Mouse (Mus musculus) spleen, postnatal 10 days (tissue): ENCODE measurements around the gene Olfr453.

Experiments used
- DNase-seq, 2 experiments: peaks; one replicate each; pipeline ENCODE4 v3.0.0; 2021 to 2022; ENCODE audit warnings: low spot score in 2 of 2

The Olfr453 gene

DNA sequence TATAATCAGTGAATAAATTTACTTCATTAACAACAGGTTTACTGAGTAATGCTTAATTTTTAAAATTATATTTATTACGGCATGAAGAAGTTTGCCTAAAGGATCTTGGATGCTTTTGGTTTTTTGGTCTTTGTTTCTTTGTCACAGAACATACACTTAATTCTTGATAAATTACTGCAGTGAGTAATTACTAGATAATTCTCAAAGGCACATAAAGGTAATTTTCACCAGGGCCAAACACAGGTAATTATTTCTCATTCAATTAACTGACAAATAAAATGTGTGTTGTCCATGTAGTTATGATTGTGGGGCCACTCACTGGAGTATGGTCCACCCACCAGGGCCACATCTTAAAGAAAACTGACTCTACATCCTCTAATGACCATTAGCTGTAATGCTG lies at the start of gene Olfr453:
Olfr453 (plus strand) TSS at position 301 of the 400 bp plus-strand sequence.
- no peak for DNase-seq

DNA sequence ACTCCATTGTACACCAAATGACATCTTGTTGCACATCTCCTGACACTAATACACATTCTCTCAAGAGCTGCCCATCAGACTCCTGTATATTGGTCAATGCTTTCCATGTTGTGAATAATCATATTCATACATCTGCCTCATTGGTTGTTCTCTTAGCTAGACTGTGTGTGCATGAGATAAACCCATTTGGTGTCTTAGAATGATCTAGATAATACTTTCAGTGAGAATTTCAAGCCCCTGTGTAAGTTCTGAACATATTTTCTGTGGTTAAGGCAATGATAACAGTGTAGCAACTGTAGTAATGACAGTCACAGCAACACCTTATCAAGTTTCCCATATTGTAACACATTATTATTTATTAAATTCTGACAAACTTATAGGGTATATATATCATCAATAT lies 49.4 kb upstream of the Olfr453 start:
- no peak for DNase-seq

DNA sequence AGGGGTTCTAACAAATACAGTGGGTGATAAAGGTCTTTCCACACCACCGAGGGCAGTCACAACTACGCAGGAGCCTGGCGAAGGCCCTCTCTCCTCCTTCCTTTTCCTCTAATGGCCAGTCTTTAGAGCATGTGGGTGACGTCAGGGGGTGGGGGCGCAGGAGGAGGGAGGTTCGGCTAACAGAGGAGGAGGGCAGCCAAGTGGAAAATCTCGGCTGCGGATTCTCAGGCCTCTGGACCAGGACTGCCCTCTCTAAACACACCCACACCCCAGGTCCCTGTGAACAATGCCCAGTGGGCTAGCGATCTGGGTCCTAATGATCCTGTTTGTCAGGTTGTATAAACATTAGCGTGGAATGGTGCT lies 47.0 kb upstream of the Olfr453 start:
- peak in 1 of 2 experiments; percentile 29 for DNase-seq

DNA sequence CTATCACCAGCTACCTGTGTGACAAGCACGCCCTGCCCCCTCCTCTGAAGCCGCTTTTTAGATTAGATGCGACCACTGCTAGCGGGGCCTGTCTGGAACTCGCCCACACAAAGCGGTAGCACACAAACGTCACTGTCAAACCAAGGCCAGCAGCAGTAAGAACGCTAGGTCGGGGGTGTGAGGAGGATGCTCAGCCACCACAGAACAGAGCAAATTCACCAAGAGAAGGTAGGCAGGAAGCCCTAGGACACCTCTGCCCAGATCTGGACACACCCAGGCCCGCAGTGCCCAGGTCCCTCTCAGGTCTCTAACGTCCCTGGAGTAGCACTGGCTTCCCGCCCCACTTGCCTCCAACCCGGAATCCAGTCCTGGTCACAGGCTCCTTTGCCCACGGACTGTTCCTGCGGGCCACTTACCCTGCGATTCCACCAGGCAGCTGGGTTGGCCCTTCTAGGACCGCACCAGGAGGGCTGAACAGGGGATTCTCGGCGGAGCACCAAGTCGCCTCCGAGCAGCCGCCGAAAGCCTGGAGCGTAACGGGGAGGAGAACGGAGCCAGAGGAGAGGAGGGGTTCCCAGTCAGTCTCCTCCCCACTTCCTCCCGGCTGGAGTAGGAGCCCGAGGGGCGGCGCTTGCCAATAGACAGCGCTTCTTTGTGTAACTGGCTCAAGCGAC lies 46.5 kb upstream of the Olfr453 start:
- peak in 1 of 2 experiments; percentile 18 for DNase-seq

DNA sequence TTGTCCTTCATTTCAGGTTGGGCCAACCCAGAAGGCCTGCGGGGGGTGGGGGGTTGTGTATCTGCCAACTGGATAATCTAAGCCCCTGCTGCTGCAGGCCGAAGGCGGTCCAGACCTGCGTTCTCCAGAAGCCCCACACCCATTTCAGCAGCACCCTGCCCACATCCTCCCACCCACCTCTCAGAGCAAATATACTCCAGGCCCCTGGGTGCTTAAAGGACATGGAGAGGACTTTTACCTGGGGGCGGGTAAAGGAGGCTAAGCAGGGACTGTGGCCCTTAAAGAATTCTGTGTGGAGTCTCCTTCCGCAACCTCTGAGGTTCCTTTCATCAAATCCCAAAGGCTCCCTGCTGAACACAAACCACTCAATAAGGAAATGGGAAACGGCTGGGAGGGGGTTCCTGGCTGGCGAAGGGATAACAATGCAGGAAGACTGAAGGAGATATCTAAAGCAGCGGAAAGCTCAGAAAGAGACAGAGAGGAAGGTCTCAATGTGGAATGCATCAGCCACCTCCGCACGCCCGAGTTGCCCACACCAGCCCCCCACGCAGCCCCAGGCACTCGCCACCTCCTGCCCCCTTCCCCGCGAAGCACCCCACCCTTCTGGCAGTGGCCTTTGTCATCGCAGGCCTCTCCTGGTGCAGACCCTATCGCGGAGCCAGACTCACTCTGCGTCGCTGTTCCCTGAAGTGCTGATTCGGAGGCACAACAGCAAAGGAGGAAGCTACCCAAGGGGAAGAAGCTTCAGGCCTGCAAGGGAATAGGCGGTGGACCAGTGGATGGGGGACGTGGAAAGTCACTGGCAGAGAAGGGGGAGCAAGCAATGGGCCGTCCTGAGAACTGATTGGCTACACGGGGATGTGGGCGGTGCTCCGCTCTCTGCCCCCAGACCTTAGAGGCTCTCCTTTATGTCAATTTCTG lies 29.6 kb upstream of the Olfr453 start, which contains the start of gene Tcaf1:
Tcaf1 (minus strand) TSS at position 798 of the 921 bp plus-strand sequence.
- peak in 1 of 2 experiments; percentile 20 for DNase-seq

DNA sequence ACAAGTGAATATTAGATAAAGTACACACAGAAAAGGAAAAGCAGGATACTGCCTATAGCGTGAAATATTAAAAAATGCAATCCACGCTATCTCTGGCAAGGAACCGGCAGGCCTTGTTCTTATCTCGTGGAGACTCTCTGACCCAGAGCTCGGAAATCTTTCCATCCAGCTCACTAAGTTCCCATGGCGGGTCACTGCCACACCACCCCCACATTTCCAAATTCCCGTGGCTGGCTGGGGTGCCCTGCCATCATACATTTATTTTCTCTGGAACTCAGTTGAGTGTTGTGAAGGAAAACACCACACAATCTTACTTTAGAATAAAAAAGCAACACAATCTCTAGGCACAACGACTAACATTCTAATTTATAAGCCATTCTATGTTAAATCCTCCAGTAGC lies 24.5 kb upstream of the Olfr453 start:
- DNase-seq: no peak

DNA sequence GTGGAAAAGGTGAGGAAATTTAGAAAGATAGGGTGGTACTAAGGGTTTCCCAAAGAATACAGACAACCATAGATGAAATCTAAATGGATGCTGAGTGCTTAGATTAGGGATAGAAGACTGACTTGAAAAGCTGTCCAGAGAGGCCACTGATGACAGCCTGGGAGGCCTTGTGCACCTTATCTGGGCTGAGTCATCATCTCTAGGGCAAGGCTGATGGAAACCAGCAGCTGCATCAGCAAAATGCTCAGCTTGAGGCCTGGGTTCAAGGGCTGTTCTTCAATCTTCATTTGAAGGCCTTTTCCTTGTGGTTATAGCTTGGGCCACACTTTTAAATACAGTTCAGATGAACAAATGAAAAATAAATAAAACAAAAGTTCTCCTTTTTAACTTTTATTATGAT lies 21.2 kb upstream of the Olfr453 start:
- DNase-seq: no peak

DNA sequence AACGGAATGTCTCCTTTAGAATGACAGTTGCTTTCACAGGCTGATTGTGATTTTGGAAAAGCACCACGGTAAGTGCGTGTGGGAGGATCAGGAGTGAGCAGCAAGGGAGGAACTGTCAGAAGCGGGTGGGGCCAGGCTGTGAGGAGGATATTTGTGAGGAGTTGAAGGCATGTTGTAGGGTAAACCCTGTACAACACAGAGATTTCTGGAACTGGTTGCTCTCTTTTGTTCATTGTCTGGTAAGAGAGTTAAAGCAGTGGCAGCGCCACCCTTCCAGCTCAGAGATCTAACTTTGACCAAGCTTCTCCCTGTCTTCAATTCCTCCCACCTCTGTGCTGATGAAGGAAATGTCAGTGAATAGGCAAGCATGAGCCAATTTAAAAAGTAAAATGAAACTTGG lies 3.1 kb downstream of the Olfr453 start:
- no peak for DNase-seq

DNA sequence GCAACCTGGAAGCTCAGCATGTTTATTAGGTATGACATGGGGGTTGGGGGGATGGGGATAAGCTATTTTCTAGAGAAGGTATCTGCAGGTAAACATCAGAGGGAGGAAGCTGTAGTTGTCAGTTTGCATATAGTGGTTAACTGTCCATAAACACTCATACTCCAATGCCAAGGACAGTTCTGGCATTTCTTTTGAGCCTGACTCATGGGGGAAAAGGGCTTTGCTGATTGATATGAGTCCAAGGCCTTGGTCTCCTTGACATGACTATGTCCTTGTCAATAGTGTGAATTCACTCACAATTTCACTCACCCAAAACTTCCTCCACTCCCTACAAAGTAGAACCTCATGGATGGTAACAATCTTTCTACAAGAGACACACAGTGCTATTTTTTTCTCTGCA lies 8.7 kb downstream of the Olfr453 start:
- DNase-seq: no peak

DNA sequence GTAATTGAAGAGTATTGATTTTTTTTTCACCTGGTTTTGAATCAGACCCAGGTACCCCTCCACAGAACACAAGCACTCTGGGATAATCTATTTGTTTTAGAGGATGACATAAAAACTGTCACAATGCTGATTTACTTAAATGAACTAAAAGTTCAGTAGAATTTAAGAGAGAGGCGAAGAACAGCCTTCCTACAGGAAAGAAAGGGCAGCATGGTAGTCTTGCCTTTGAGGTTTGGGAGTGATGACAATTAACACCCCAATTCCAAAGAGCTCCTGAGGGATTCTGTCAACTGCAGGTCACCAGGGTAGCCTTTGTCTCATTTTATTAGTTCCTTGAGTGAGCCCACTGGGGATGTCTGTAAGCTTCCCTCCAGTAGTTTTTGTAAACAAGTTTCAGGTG lies 16.9 kb downstream of the Olfr453 start, which contains the start of gene Olfr38:
Olfr38 (plus strand) TSS at position 301 of the 400 bp plus-strand sequence.
- no peak for DNase-seq

DNA sequence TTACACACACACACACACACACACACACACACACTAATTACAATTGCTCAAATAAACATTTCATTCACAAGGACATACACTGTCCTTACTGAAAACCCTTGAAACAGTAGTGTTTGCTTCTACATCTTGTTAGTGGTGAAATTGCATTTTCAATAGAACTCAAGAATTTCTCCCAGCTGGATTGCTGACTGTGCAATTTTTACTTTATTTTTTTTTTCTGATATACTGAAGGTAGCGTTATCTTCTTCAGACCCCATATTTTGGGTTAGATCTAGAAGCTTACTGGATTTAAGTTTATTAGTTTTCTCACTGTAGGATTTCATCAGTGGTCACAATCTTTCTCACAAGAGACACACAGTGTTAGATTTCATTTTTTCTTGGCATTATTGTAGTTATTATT lies 37.9 kb downstream of the Olfr453 start:
- no peak for DNase-seq

DNA sequence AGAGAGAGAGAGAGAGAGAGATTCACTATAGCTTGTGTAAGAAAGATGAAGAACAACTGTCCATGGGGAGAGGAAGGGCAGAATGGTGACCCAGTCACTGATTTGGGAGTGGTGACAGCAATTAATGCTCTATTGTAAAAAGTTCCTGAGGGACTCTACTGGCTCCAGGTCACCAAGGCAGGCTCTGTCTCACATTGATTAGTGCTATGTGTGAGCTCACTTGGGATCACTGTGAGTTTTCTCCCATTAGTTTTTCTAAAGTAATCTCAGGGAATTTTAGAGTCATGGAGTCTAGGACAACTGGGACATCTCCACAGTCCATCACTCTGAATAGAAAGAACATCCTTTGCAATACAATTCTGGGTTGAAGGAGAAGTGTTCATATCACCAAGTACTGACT lies 45.6 kb downstream of the Olfr453 start, which contains the start of gene Olfr452:
Olfr452 (plus strand) TSS at position 301 of the 400 bp plus-strand sequence.
- DNase-seq: no peak

DNA sequence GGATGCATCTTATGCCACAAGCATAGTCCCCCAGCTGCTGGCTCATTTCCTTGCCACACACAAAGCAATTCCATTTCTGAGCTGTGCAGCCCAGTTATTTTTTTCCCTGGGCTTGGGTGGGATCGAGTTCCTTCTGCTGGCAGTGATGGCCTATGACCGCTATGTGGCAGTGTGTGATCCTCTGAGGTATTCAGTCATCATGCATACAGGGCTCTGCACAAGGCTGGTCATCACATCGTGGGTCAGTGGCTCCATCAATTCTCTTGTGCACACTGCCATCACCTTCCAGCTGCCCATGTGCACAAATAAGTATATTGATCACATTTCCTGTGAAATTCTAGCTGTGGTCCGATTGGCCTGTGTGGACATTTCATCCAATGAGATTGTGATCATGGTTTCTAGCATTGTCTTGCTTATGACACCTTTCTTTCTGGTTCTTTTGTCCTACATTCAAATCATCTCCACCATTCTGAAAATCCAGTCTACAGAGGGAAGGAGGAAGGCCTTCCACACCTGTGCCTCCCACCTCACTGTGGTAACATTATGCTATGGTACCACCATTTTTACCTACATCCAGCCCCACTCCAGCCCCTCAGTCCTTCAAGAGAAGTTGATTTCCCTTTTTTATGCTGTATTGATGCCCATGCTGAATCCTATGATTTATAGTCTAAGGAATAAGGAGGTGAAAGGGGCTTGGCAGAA lies 51.2 kb downstream of the Olfr453 start:
- DNase-seq: no peak

DNA sequence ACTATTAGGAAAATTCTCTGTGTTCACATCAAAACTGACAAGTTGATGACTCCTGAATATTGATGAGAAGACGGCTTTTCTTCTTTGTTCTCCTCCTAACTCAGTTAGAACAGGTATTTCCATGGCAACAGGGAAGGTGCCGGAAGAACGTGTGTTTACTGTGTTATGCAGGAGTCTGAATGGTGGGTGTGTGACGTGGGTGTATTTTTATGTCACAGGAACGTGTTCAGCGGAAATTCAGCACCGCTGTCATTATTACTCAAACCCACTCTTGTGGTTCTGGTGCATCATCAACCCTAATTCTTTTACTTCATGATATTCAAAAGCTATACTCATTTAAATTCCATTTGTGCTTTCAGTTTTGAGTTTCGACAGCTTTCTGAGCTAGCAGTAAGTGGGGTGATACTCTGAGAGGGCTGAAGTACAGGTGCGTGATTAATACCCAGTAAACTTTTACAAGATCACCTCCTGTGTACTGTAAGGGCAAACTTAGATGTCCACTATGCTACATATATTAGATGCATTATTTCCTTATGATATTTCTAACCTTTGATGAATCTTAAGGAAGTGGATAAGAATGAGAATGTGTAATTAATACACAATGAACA lies 51.9 kb downstream of the Olfr453 start:
- DNase-seq: no peak

DNA sequence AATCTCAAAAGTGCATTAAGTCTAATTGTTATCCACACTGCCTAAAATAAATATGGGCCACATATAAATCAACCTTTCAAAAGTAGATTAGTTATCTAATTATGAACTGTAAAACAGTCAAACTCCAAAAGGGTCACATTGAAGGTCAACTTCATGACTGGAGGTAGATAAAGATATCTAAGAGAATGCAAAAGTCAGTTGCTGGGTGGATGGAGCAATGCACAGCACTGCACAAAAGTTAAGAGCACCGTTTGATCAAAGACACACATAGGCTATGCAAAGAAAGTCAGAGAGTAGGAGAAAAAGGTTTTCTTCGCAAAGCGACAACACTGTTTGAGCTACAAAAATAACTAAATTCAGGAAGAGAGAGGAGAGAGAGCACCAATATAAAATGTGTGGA lies 55.8 kb downstream of the Olfr453 start:
- no peak for DNase-seq
